Mouse (Mus musculus) neural tube, embryonic 12.5 days (tissue): ENCODE measurements around the gene Gm49388. TPM values are rescaled to one million over a fixed set of nuclear protein-coding genes. Genes with fewer than 3 reads are reported as not detected.
"Not testable (repeated sequence)": the region's sequence is repeated elsewhere in the genome, so short reads cannot be mapped to it uniquely, and the experiment has no call there.

Source experiments
- ATAC-seq: fragments of 200-750 bp; cut with Nextera tagmentation; 2 replicates; pipeline ENCODE4 v1.8.0; 2017; ENCODE audit warnings: low read depth, mild to moderate bottlenecking, moderate TSS enrichment, moderate library complexity; ENCODE audit not compliant: low FRiP score
- H3K27ac ChIP-seq: fragments of 300-500 bp; sonication (generic); 2 replicates; pipeline ENCODE4 v1.5.1; 2016
- H3K27me3 ChIP-seq: fragments of 300-500 bp; sonication (generic); replicated peaks from 2 replicates; pipeline ENCODE4 v1.6.1; 2016; ENCODE audit warnings: mild to moderate bottlenecking
- H3K36me3 ChIP-seq: fragments of 300-500 bp; sonication (generic); 2 replicates; pipeline ENCODE4 v1.6.1; 2016; ENCODE audit warnings: mild to moderate bottlenecking
- H3K4me1 ChIP-seq: fragments of 300-500 bp; sonication (generic); 2 replicates; pipeline ENCODE4 v1.6.1; 2016
- H3K4me2 ChIP-seq: fragments of 300-500 bp; sonication (generic); replicated peaks from 2 replicates; pipeline ENCODE4 v1.6.1; 2016; ENCODE audit warnings: mild to moderate bottlenecking
- H3K4me3 ChIP-seq: fragments of 300-500 bp; sonication (generic); 2 replicates; pipeline ENCODE4 v1.5.1; 2016
- H3K9ac ChIP-seq: fragments of 300-500 bp; sonication (generic); 2 replicates; pipeline ENCODE4 v1.6.1; 2016; ENCODE audit warnings: mild to moderate bottlenecking
- H3K9me3 ChIP-seq: fragments of 300-500 bp; sonication (generic); 2 replicates; pipeline ENCODE4 v1.6.1; 2016; ENCODE audit warnings: mild to moderate bottlenecking
- WGBS: fragments of 180-500 bp; shearing (Covaris S2); methylation state at CpG from one replicate; pipeline ENCODE4 v1.1.7; 2016; 5-methylcytosine and 5-hydroxymethylcytosine counted together
- polyA plus RNA-seq: library from polyadenylated mRNA; unstranded; fragments of >200 nt; fragmentation: Nextera tagmentation; extraction: Ambion mirVana; gene quantifications from 2 replicates; pipeline ENCODE4 v1.2.1, GENCODE M21; 2016

Gene Gm49388
- polyA plus RNA-seq, 1 experiment from 2014 or later = not detected

DNA sequence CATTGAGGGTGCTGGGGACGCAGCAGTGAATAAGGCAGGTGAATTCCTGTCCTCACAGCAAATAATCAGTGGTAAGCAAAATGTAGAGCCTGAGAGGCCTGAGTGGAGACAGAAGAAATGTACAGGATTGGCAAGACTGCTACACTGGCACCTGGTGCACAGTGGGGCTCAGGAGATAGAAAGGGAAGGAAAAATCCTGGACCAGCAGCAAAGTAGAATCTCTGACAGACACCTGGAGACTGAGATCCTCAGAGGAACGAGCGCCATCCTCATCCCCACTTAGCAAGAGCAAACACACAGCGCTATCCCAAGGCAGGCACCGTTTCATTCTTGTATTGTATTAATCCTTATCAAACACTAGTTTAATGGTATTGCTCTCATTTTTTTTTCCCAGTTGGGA lies 52.1 kb downstream of the Gm49388 start:
- 94% methylated on average over 5 of the region's 5 CpGs for WGBS
- H3K27ac ChIP-seq = no peak overlapping the region
- H3K9me3 ChIP-seq = no peaks in the 10 kb centered on the region
- H3K9ac ChIP-seq = no peak overlapping the region
- H3K27me3 ChIP-seq = no peaks in the 10 kb centered on the region
- H3K4me3 ChIP-seq = no peak overlapping the region
- no peaks in the 10 kb centered on the region for H3K36me3 ChIP-seq
- peaks cover 5% of the 10 kb centered on the region; the same call in 1 of the 2 replicates for H3K4me1 ChIP-seq
- no peak for ATAC-seq
- H3K4me2 ChIP-seq = no peak overlapping the region

DNA sequence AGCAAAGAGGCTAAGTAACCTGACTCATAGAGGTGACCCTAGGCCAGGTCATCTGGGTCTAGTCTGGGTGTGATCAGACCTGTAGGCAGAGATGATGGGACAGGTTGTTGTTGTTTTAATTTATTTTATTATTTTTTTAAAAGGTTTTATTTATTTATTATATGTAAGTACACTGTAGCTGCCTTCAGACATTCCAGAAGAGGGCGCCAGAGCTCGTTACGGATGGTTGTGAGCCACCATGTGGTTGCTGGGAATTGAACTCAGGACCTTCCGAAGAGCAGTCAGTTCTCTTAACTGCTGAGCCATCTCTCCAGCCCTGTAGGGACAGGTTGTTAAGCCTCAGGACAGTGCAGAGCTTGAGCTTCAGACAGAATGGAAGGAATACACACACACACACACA lies 52.5 kb downstream of the Gm49388 start:
- not testable (repeated sequence) for H3K36me3 ChIP-seq, H3K27me3 ChIP-seq, H3K9ac ChIP-seq, H3K4me3 ChIP-seq, H3K9me3 ChIP-seq, H3K27ac ChIP-seq, ATAC-seq, H3K4me1 ChIP-seq, H3K4me2 ChIP-seq
- 74% methylated on average over 4 of the region's 4 CpGs for WGBS

DNA sequence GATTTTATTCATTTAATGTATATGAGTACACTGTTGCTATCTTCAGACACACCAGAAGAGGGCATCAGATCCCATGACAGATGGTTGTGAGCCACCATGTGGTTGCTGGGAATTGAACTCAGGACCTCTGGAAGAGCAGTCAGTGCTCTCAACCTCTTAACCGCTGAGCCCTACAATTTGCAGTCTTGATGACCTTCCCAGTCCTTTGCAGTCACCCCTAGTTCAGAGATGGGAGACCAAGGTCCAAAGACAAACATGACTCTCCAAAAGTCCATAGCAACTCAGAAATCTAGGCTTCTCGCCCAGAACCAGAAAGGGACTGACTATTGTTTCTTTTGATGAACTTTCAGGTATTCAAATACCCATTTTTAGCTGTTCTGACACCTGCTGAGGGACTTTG lies 54.6 kb downstream of the Gm49388 start:
- ATAC-seq, H3K36me3 ChIP-seq: not testable (repeated sequence)

GRCm38 (mm10) chr7:127840886-127841285 lies 55.5 kb downstream of the Gm49388 start:
- H3K4me1 ChIP-seq = peaks cover 7% of the 10 kb centered on the region; the same call in 1 of the 2 replicates
- WGBS = 7% methylated on average over 15 of the region's 15 CpGs
- no peaks in the 10 kb centered on the region for H3K27me3 ChIP-seq
- H3K9ac ChIP-seq = peak overlapping the region; percentile 58
- no peaks in the 10 kb centered on the region for H3K36me3 ChIP-seq
- H3K4me3 ChIP-seq = peak overlapping the region; percentile 55
- H3K9me3 ChIP-seq = no peaks in the 10 kb centered on the region
- no peak; the same call in 1 of the 2 replicates for ATAC-seq
- 0 out of 2 replicates have a peak overlapping the region, but pooled peaks have one; percentile 54 for H3K27ac ChIP-seq
- H3K4me2 ChIP-seq = peak overlapping the region; percentile 79

More for the DNA sequence above, 54.6 kb downstream of the Gm49388 start:
- not testable (repeated sequence) for H3K27ac ChIP-seq, H3K4me1 ChIP-seq, H3K9me3 ChIP-seq, H3K9ac ChIP-seq, H3K4me2 ChIP-seq, H3K4me3 ChIP-seq, H3K27me3 ChIP-seq
- 80% methylated on average over 2 of the region's 2 CpGs for whole genome bisulfite sequencing

DNA sequence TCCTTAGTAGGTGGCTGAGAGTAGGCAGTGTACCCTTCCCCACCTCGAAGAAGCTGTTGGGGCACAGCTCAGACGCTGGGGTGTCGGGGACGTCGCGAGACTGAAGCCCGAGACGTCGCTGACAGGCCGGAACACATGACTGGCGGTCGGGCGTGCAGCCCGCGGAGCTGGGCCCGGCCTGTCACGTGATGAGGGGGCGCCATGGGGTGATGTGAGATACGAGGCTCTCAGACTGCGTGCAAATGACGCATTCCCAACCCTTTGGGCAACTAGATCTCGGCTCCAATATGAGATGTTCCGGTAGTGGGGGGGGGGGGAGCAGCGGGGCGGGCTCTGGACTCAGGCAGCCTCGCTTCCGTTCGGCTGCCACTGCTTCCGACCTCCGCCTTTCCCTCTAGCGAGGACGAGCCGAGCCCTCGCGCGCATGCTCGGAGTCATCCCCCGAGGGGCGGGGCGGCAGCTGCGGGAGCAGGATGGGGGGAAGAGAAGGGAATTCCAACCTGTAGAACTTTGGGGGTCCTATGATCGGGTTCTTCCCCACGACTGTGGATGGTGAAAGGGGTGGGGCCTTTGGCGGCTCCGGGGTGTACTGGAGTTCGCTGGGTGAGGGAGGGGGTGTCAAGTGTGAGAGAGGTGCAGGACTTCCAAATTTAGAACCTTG lies 56.1 kb downstream of the Gm49388 start:
- Histone ChIP-seq H3K4me1 (peaks cover 7% of the 10 kb centered on the region; the same call in 1 of the 2 replicates), H3K4me2 (peak overlapping the region; percentile 79), H3K27me3 (no peaks in the 10 kb centered on the region), H3K9me3 (no peaks in the 10 kb centered on the region), H3K4me3 (peak overlapping the region; percentile 55), H3K9ac (peak overlapping the region; percentile 58), H3K36me3 (no peaks in the 10 kb centered on the region; the same call in 1 of the 2 replicates), H3K27ac (peak overlapping the region; percentile 55)
- under 1% methylated on average over 46 of the region's 46 CpGs for WGBS
- peak; percentile 90 for ATAC-seq

DNA sequence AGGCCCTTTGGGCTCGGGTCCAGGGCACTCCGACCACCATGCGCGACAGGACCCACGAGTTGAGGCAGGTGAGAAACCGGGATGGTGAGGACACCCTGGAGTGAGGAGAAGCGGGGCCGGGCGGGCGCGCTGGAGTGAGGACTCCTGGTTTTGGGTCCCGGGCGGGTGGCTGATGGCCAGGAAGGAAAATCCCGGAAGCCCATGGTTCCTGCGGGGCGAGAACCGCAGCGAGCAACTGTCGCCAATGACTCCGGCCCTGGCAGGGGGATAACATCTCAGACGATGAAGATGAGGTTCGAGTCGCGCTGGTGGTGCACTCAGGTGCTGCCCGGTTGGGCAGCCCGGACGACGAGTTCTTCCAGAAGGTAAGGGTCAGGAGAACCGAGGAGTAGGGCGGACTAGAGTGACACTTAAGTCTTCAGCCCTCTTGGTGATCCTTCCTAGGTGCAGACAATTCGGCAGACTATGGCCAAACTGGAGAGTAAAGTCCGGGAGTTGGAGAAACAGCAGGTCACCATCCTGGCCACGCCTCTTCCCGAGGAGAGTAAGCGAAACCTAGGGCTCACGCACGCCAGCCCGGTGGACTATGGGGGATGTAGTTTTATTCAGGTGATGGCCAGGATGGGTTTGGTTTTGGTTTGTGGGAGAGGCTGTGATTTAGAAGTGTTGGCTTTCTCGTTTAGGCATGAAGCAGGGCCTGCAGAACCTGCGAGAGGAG lies 56.8 kb downstream of the Gm49388 start:
- no peaks in the 10 kb centered on the region for H3K9me3 ChIP-seq
- H3K4me3 ChIP-seq = peak overlapping the region; percentile 55
- H3K27ac ChIP-seq = 0 out of 2 replicates have a peak overlapping the region, but pooled peaks have one; percentile 55
- H3K27me3 ChIP-seq = no peaks in the 10 kb centered on the region
- ATAC-seq = peak; percentile 61
- H3K4me1 ChIP-seq = peaks cover 7% of the 10 kb centered on the region; the same call in 1 of the 2 replicates
- peak overlapping the region; percentile 79 for H3K4me2 ChIP-seq
- H3K9ac ChIP-seq = peak overlapping the region; percentile 58
- WGBS = under 1% methylated on average over 40 of the region's 40 CpGs
- H3K36me3 ChIP-seq = no peaks in the 10 kb centered on the region; the same call in 1 of the 2 replicates

- H3K4me1 ChIP-seq = no peaks in the 10 kb centered on the region
- no peak for ATAC-seq
- WGBS = 76% methylated on average over 6 of the region's 6 CpGs
These were observed 64.8 kb downstream of the Gm49388 start for GRCm38 (mm10) chr7:127849973-127850875.

DNA sequence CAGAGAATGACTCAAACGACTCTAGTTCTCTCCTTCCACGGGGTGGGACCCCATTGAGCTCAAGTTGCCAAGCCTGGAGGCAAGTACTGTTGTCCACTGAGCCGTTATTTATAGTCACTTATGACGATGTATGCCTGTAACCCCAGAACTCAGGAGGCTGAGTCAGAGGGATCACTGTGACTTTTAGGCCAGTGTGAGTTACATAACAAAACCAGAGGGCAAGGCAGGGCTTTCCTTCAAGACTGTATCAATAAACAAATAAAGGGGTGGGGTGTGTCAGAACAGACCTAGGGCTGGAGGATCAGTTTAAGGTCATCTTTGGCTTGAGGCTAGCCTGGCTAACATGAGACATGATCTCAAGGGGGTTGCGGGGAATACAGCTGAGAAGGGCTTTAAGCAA lies 65.5 kb downstream of the Gm49388 start:
- ATAC-seq = no peak
- no peaks in the 10 kb centered on the region for H3K4me1 ChIP-seq
- no peak overlapping the region for H3K4me3 ChIP-seq
- H3K9ac ChIP-seq = no peak overlapping the region
- H3K9me3 ChIP-seq = no peaks in the 10 kb centered on the region
- no peak overlapping the region for H3K27ac ChIP-seq
- H3K4me2 ChIP-seq = no peak overlapping the region
- peaks cover 3% of the 10 kb centered on the region; the same call in 1 of the 2 replicates for H3K36me3 ChIP-seq
- 70% methylated on average over 5 of the region's 5 CpGs for WGBS
- H3K27me3 ChIP-seq = no peaks in the 10 kb centered on the region

More at GRCm38 (mm10) chr7:127849973-127850875, 64.8 kb downstream of the Gm49388 start:
- Histone ChIP-seq H3K4me2 (no peak overlapping the region), H3K9ac (no peak overlapping the region), H3K27me3 (no peaks in the 10 kb centered on the region), H3K4me3 (no peak overlapping the region), H3K9me3 (no peaks in the 10 kb centered on the region), H3K27ac (no peak overlapping the region), H3K36me3 (peaks cover 3% of the 10 kb centered on the region; the same call in 1 of the 2 replicates)

Other genes with a start within 250 kb of the Gm49388 start
- 4.1 and 6.1 TPM in 2 replicates for gene Tmem265, start 224.2 kb upstream of the Gm49388 start, polyA plus RNA-seq
- 49.2 and 54.8 TPM in 2 replicates for gene Phkg2, start 212.3 kb upstream of the Gm49388 start, polyA plus RNA-seq
- 14.0 and 14.1 TPM in 2 replicates for gene Ccdc189, start 197.0 kb upstream of the Gm49388 start, polyA plus RNA-seq
- 54.1 and 61.2 TPM in 2 replicates for gene Rnf40, start 196.8 kb upstream of the Gm49388 start, polyA plus RNA-seq
- gene Zfp629, start 169.8 kb upstream of the Gm49388 start, polyA plus RNA-seq = 31.8 and 35.3 TPM in 2 replicates
- 71.1 and 74.7 TPM in 2 replicates for gene Bcl7c, start 76.7 kb upstream of the Gm49388 start, polyA plus RNA-seq
- gene Ctf1, start 72.9 kb upstream of the Gm49388 start, polyA plus RNA-seq = 5.8 TPM in 2 replicates
- 0.22 and 0.28 TPM in 2 replicates for gene Ctf2, start 53.4 kb upstream of the Gm49388 start, polyA plus RNA-seq
- gene Fbxl19, start 41.1 kb upstream of the Gm49388 start, polyA plus RNA-seq = 10.2 and 13.0 TPM in 2 replicates
- gene Orai3, start 15.8 kb upstream of the Gm49388 start, polyA plus RNA-seq = 7.9 and 9.9 TPM in 2 replicates
- 20.3 and 22.5 TPM in 2 replicates for gene Setd1a, start 8.9 kb upstream of the Gm49388 start, polyA plus RNA-seq
- gene Hsd3b7, start 15.0 kb downstream of the Gm49388 start, polyA plus RNA-seq = 7.8 and 9.0 TPM in 2 replicates
- gene Stx4a, start 38.7 kb downstream of the Gm49388 start, polyA plus RNA-seq = 19.2 and 19.3 TPM in 2 replicates
- gene Stx1b, start 38.9 kb downstream of the Gm49388 start, polyA plus RNA-seq = 19.0 and 19.2 TPM in 2 replicates
- gene Zfp646, start 90.6 kb downstream of the Gm49388 start, polyA plus RNA-seq = 18.1 and 19.5 TPM in 2 replicates
- gene Zfp668, start 91.2 kb downstream of the Gm49388 start, polyA plus RNA-seq = 34.7 and 38.9 TPM in 2 replicates
- gene Prss53, start 105.4 kb downstream of the Gm49388 start, polyA plus RNA-seq = 0.98 and 1.1 TPM in 2 replicates
- not detected in 2 replicates for gene Gm21974, start 109.8 kb downstream of the Gm49388 start, polyA plus RNA-seq
- 55.2 and 57.5 TPM in 2 replicates for gene Vkorc1, start 110.0 kb downstream of the Gm49388 start, polyA plus RNA-seq
- gene Bckdk, start 118.5 kb downstream of the Gm49388 start, polyA plus RNA-seq = 74.1 and 79.1 TPM in 2 replicates
- 50.9 and 51.0 TPM in 2 replicates for gene Kat8, start 126.9 kb downstream of the Gm49388 start, polyA plus RNA-seq
- 0.58 and 1.1 TPM in 2 replicates for gene Prss8, start 144.5 kb downstream of the Gm49388 start, polyA plus RNA-seq
- 9.2 and 12.2 TPM in 2 replicates for gene Prss36, start 161.1 kb downstream of the Gm49388 start, polyA plus RNA-seq
- 481 and 511 TPM in 2 replicates for gene Fus, start 181.8 kb downstream of the Gm49388 start, polyA plus RNA-seq
- 6.5 and 6.9 TPM in 2 replicates for gene Pycard, start 208.3 kb downstream of the Gm49388 start, polyA plus RNA-seq
- 0.23 TPM in 1 of 2 replicates, not detected in the other for gene Trim72, start 218.3 kb downstream of the Gm49388 start, polyA plus RNA-seq